Mouse (Mus musculus): Measurements from ENCODE around the gene Dhcr7. TPM values are rescaled to one million over a fixed set of nuclear protein-coding genes. Genes with fewer than 3 reads are reported as not detected.
A peak's percentile ranks its signal among the peaks of the same experiment; 100 is the strongest.

Gene Dhcr7
- polyA plus RNA-seq, 1 experiment = 107 TPM

GRCm38 (mm10) chr7:143823266-143823605 lies 291 bp downstream of the Dhcr7 start:
- Histone ChIP-seq H3ac (ENCODE audit: control insufficient read depth, insufficient read length) (no peak overlapping the region), H3K4me3 (peak overlapping the region; percentile 70), H3K27me3 (ENCODE audit: control insufficient read depth, insufficient read depth, insufficient read length) (no peaks in the 10 kb centered on the region), H3K4me2 (ENCODE audit: low read depth) (peak overlapping the region; percentile 88), H3K36me3 (ENCODE audit: control insufficient read depth, insufficient read depth) (no peaks in the 10 kb centered on the region), H3K79me2 (ENCODE audit: control insufficient read depth, insufficient read depth) (peaks cover 10% of the 10 kb centered on the region)
- no peak for TF ChIP-seq E2F4 (IDR thresholded peaks at IDR 0.05; ENCODE audit: insufficient read depth)
- TF ChIP-seq MYOD1 (IDR thresholded peaks at IDR 0.05; ENCODE audit: control insufficient read depth in 1 of 3, insufficient read length in 2 of 3, low read depth in 2 of 3) = no peak
- no peak for TF ChIP-seq MYOG (IDR thresholded peaks at IDR 0.05; ENCODE audit: control insufficient read depth in 1 of 3, insufficient read depth in 1 of 3, insufficient read length in 2 of 3, low read depth in 2 of 3)
- no peak for TF ChIP-seq REST (IDR thresholded peaks at IDR 0.05; ENCODE audit: insufficient read depth, insufficient read length)
- TF ChIP-seq SRF (IDR thresholded peaks at IDR 0.05; ENCODE audit: control insufficient read depth, insufficient read length, low read depth) = no peak
- TF ChIP-seq TCF3 (IDR thresholded peaks at IDR 0.05; ENCODE audit: insufficient read length, low read depth) = no peak
- no peak for TF ChIP-seq POLR2A (IDR thresholded peaks at IDR 0.05; ENCODE audit: insufficient read length, low read depth)
- no peak for TF ChIP-seq CEBPB (IDR thresholded peaks at IDR 0.05; ENCODE audit: insufficient read depth, poor library complexity, severe bottlenecking)

GRCm38 (mm10) chr7:143826985-143827384 lies 4.0 kb downstream of the Dhcr7 start:
- H3K27me3 ChIP-seq (ENCODE audit: control insufficient read depth, insufficient read depth, insufficient read length) = no peaks in the 10 kb centered on the region
- H3K4me2 ChIP-seq (ENCODE audit: low read depth) = no peak overlapping the region
- no peaks in the 10 kb centered on the region for H3K36me3 ChIP-seq (ENCODE audit: control insufficient read depth, insufficient read depth)
- H3K79me2 ChIP-seq (ENCODE audit: control insufficient read depth, insufficient read depth) = peaks cover 23% of the 10 kb centered on the region
- no peak overlapping the region for H3K4me3 ChIP-seq
- no peak overlapping the region for H3ac ChIP-seq (ENCODE audit: control insufficient read depth, insufficient read length)
- TF ChIP-seq CEBPB (IDR thresholded peaks at IDR 0.05; ENCODE audit: insufficient read depth, poor library complexity, severe bottlenecking) (no peak), MYOD1 (IDR thresholded peaks at IDR 0.05; ENCODE audit: control insufficient read depth in 1 of 3, insufficient read length in 2 of 3, low read depth in 2 of 3) (no peak), MYOG (IDR thresholded peaks at IDR 0.05; ENCODE audit: control insufficient read depth in 1 of 3, insufficient read depth in 1 of 3, insufficient read length in 2 of 3, low read depth in 2 of 3) (no peak), E2F4 (IDR thresholded peaks at IDR 0.05; ENCODE audit: insufficient read depth) (no peak), MAX (IDR thresholded peaks at IDR 0.05; ENCODE audit: low read depth) (no peak), REST (IDR thresholded peaks at IDR 0.05; ENCODE audit: insufficient read depth, insufficient read length) (no peak), TCF3 (IDR thresholded peaks at IDR 0.05; ENCODE audit: insufficient read length, low read depth) (no peak), SRF (IDR thresholded peaks at IDR 0.05; ENCODE audit: control insufficient read depth, insufficient read length, low read depth) (no peak), POLR2AphosphoS2 (IDR thresholded peaks at IDR 0.05; ENCODE audit: insufficient read length, low read depth) (no peak)

- Histone ChIP-seq H3K4me2 (ENCODE audit: low read depth) (peak overlapping the region; percentile 98), H3K79me2 (ENCODE audit: control insufficient read depth, insufficient read depth) (peaks cover 46% of the 10 kb centered on the region), H3K4me3 (peak overlapping the region; percentile 70), H3ac (ENCODE audit: control insufficient read depth, insufficient read length) (peak overlapping the region; percentile 28), H3K36me3 (ENCODE audit: control insufficient read depth, insufficient read depth) (no peaks in the 10 kb centered on the region), H3K27me3 (ENCODE audit: control insufficient read depth, insufficient read depth, insufficient read length) (no peaks in the 10 kb centered on the region)
- TF ChIP-seq USF1 (IDR thresholded peaks at IDR 0.05; ENCODE audit: low read depth) (peak; percentile 40), POLR2AphosphoS2 (IDR thresholded peaks at IDR 0.05; ENCODE audit: insufficient read length, low read depth) (peak; percentile 71), MYOD1 (IDR thresholded peaks at IDR 0.05; ENCODE audit: control insufficient read depth in 1 of 3, insufficient read length in 2 of 3, low read depth in 2 of 3) (peak in 1 of 3 experiments; percentile 16), POLR2A (IDR thresholded peaks at IDR 0.05; ENCODE audit: insufficient read length, low read depth) (peak; percentile 81), MYOG (IDR thresholded peaks at IDR 0.05; ENCODE audit: control insufficient read depth in 1 of 3, insufficient read depth in 1 of 3, insufficient read length in 2 of 3, low read depth in 2 of 3) (peak in 1 of 3 experiments; percentile 8), TCF3 (IDR thresholded peaks at IDR 0.05; ENCODE audit: insufficient read length, low read depth) (no peak)
These were observed 6.8 kb downstream of the Dhcr7 start for GRCm38 (mm10) chr7:143829504-143830331.

GRCm38 (mm10) chr7:143830399-143830798 lies 7.5 kb downstream of the Dhcr7 start:
- H3ac ChIP-seq (ENCODE audit: control insufficient read depth, insufficient read length) = peak overlapping the region; percentile 28
- peak overlapping the region; percentile 94 for H3K4me2 ChIP-seq (ENCODE audit: low read depth)
- H3K27me3 ChIP-seq (ENCODE audit: control insufficient read depth, insufficient read depth, insufficient read length) = no peaks in the 10 kb centered on the region
- TF ChIP-seq MYOG (IDR thresholded peaks at IDR 0.05; ENCODE audit: control insufficient read depth in 1 of 3, insufficient read depth in 1 of 3, insufficient read length in 2 of 3, low read depth in 2 of 3) = no peak
- no peak for TF ChIP-seq USF1 (IDR thresholded peaks at IDR 0.05; ENCODE audit: low read depth)
- TF ChIP-seq POLR2AphosphoS2 (IDR thresholded peaks at IDR 0.05; ENCODE audit: insufficient read length, low read depth) = no peak
- no peak for TF ChIP-seq TCF12 (IDR thresholded peaks at IDR 0.05; ENCODE audit: insufficient read depth, poor library complexity, severe bottlenecking)
- no peak for TF ChIP-seq POLR2A (IDR thresholded peaks at IDR 0.05; ENCODE audit: insufficient read length, low read depth)
- no peak for TF ChIP-seq E2F4 (IDR thresholded peaks at IDR 0.05; ENCODE audit: insufficient read depth)
- no peak for TF ChIP-seq SRF (IDR thresholded peaks at IDR 0.05; ENCODE audit: control insufficient read depth, insufficient read length, low read depth)
- TF ChIP-seq REST (IDR thresholded peaks at IDR 0.05; ENCODE audit: insufficient read depth, insufficient read length) = no peak
- no peak for TF ChIP-seq TCF3 (IDR thresholded peaks at IDR 0.05; ENCODE audit: insufficient read length, low read depth)
- no peak for TF ChIP-seq CEBPB (IDR thresholded peaks at IDR 0.05; ENCODE audit: insufficient read depth, poor library complexity, severe bottlenecking)
- no peak for TF ChIP-seq MAX (IDR thresholded peaks at IDR 0.05; ENCODE audit: low read depth)
- TF ChIP-seq MYOD1 (IDR thresholded peaks at IDR 0.05; ENCODE audit: control insufficient read depth in 1 of 3, insufficient read length in 2 of 3, low read depth in 2 of 3) = no peak
- H3K4me3 ChIP-seq = peak overlapping the region; percentile 70
- H3K79me2 ChIP-seq (ENCODE audit: control insufficient read depth, insufficient read depth) = peaks cover 52% of the 10 kb centered on the region
- no peaks in the 10 kb centered on the region for H3K36me3 ChIP-seq (ENCODE audit: control insufficient read depth, insufficient read depth)

Measured in myocyte (in vitro differentiated cells).